Mouse (Mus musculus) embryonic facial prominence, embryonic 12.5 days (tissue): Measurements from ENCODE around the gene Prrt1. TPM values are rescaled to one million over a fixed set of nuclear protein-coding genes. Genes with fewer than 3 reads are reported as not detected.
A peak's percentile ranks its signal among the peaks of the same experiment; 100 is the strongest.

Experiments used
- ATAC-seq: fragments of 200-750 bp; cut with Nextera tagmentation; 2 replicates; pipeline ENCODE4 v1.8.0; 2017; ENCODE audit not compliant: insufficient number of reproducible peaks, insufficient read depth, low FRiP score, low TSS enrichment
- H3K27ac ChIP-seq: fragments of 300-500 bp; sonication (generic); 2 replicates; pipeline ENCODE4 v1.5.1; 2016; ENCODE audit warnings: mild to moderate bottlenecking
- H3K27me3 ChIP-seq: fragments of 300-500 bp; sonication (generic); 2 replicates; pipeline ENCODE4 v1.6.1; 2016; ENCODE audit warnings: mild to moderate bottlenecking, moderate library complexity
- H3K36me3 ChIP-seq: fragments of 300-500 bp; sonication (generic); 2 replicates; pipeline ENCODE4 v1.6.1; 2016; ENCODE audit warnings: mild to moderate bottlenecking
- H3K4me1 ChIP-seq: fragments of 300-500 bp; sonication (generic); 2 replicates; pipeline ENCODE4 v1.6.1; 2016
- H3K4me2 ChIP-seq: fragments of 300-500 bp; sonication (generic); replicated peaks from 2 replicates; pipeline ENCODE4 v1.6.1; 2016; ENCODE audit warnings: mild to moderate bottlenecking, moderate library complexity
- H3K4me3 ChIP-seq: fragments of 300-500 bp; sonication (generic); 2 replicates; pipeline ENCODE4 v1.5.1; 2016; ENCODE audit warnings: mild to moderate bottlenecking
- H3K9ac ChIP-seq: fragments of 300-500 bp; sonication (generic); 2 replicates; pipeline ENCODE4 v1.6.1; 2016; ENCODE audit warnings: mild to moderate bottlenecking, moderate library complexity
- H3K9me3 ChIP-seq: fragments of 300-500 bp; sonication (generic); 2 replicates; pipeline ENCODE4 v1.6.1; 2016; ENCODE audit warnings: mild to moderate bottlenecking, moderate library complexity
- WGBS: fragments of 180-500 bp; shearing (Covaris S2); methylation state at CpG from one replicate; pipeline ENCODE4 v1.1.7; 2016; 5-methylcytosine and 5-hydroxymethylcytosine counted together
- polyA plus RNA-seq: library from polyadenylated mRNA; unstranded; fragments of >200 nt; fragmentation: Nextera tagmentation; extraction: Ambion mirVana; gene quantifications from 2 replicates; pipeline ENCODE4 v1.2.1, GENCODE M21; 2016

The Prrt1 gene
- polyA plus RNA-seq, 1 experiment from 2014 or later = 0.56 TPM

DNA sequence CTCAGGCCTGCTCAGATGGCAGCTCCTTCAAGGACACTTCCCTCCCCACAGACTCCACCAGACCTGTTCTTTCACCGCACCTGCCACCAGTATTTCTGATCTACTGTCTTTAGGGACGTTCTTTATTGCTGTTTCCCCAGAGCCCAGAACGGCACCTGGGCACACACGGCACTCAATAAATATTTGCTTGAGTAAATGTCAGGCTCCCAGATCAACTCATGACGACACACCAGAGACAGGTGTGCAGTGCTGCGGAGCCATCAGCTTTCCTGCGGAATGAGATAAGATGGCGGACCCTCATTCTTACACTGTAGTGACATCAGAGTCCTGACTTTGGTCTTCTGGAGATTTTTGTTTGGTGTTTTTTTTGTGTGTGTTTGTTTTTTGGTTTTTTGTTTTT is 8.3 kb upstream of the Prrt1 start:
- Histone ChIP-seq H3K27me3 (no peaks in the 10 kb centered on the region), H3K27ac (no peak overlapping the region), H3K36me3 (peaks cover 48% of the 10 kb centered on the region), H3K4me3 (no peak overlapping the region), H3K4me1 (peaks cover under 1% of the 10 kb centered on the region; the same call in 1 of the 2 replicates), H3K9ac (no peak overlapping the region), H3K9me3 (no peaks in the 10 kb centered on the region), H3K4me2 (no peak overlapping the region)
- ATAC-seq = no peak
- WGBS = 92% methylated on average over 8 of the region's 8 CpGs

DNA sequence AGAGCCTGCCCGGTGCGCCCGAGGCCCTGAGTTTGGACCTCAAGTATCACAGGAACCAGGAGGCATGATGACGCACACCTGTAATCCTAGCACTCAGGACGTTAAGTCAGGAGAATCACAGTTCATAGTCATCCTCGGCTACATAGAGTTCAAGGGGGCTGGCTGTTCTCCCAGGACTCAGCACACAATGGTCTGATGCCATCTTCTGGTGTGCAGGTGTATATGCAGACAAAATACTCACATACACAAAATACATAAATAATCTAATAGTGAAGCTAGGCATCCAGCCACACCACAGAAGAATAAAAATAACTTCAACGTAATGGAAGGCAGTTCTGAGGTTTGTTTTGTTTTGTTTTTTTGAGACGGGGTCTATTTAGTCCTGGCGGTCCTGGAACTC is 6.2 kb upstream of the Prrt1 start:
- Histone ChIP-seq H3K9ac (no peak overlapping the region), H3K4me1 (peaks cover 10% of the 10 kb centered on the region; the same call in 1 of the 2 replicates), H3K36me3 (peaks cover 32% of the 10 kb centered on the region), H3K4me3 (no peak overlapping the region), H3K9me3 (no peaks in the 10 kb centered on the region), H3K27me3 (no peaks in the 10 kb centered on the region), H3K27ac (no peak overlapping the region), H3K4me2 (no peak overlapping the region)
- no peak for ATAC-seq
- WGBS = 83% methylated on average over 9 of the region's 9 CpGs

DNA sequence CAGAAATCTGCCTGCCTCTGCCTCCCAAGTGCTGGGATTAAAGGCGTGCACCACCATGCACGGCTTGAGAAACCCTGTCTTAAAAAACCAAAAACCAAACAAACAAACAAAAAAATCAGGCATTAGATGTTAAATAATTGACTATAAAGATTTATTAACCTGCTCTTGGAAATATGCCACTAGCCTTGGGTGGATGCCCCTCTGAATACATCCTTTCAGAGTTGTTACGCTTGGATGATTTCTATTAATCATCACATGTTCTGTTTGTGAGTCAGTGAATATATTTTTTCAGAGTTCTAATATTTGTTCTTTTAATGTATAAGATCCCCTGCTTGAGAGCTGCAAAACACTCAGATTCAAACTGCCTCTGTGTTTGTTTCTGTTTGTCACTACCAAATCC is 4.4 kb upstream of the Prrt1 start:
- peaks cover 7% of the 10 kb centered on the region for H3K27me3 ChIP-seq
- peaks cover 28% of the 10 kb centered on the region for H3K36me3 ChIP-seq
- H3K27ac ChIP-seq = no peak overlapping the region
- no peak for ATAC-seq
- H3K9me3 ChIP-seq = no peaks in the 10 kb centered on the region
- H3K4me2 ChIP-seq = no peak overlapping the region
- 94% methylated on average over 3 of the region's 3 CpGs for WGBS
- H3K4me1 ChIP-seq = peaks cover 28% of the 10 kb centered on the region
- H3K4me3 ChIP-seq = no peak overlapping the region
- H3K9ac ChIP-seq = no peak overlapping the region

DNA sequence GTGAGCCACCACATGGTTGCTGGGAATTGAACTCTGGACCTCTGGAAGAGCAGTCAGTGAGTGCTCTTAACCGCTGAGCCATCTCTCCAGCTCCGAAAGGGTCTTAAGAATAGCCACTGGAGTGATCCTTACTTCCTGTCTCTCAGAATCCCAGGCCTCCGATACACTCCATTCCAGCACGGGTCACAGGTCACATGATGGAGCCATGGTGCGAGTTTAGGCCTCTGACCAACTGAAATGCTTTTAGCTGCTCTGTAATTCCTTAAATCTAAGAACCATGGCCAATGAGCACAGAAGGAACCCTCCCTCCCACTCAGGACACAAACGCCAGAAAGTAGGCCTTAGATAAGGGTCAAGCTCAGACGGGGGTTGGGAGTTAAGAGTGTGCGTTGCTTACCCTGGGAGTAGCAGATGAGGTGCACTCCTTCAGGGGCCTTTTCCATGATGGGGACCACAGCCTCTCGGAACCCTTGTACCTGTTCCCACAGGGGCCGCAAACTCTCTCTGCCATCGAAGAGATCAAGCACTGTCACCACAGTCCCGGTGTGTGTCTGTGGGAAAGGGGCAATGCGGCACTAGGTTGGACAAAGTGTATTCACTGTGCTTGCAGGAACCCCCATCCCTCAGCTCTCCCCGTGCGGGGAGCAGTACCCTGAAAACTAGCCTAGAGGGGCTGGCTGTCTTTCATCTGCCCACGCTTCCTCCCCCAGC is 3.1 kb upstream of the Prrt1 start:
- peak overlapping the region; percentile 89; the same call in 1 of the 2 replicates for H3K27ac ChIP-seq
- peaks cover 23% of the 10 kb centered on the region for H3K36me3 ChIP-seq
- H3K4me1 ChIP-seq = peaks cover 40% of the 10 kb centered on the region
- H3K9ac ChIP-seq = peak overlapping the region; percentile 60
- H3K4me3 ChIP-seq = peak overlapping the region; percentile 68
- no peaks in the 10 kb centered on the region for H3K9me3 ChIP-seq
- WGBS = 50% methylated on average over 16 of the region's 16 CpGs
- ATAC-seq = no peak
- H3K4me2 ChIP-seq = peak overlapping the region; percentile 78
- peaks cover 19% of the 10 kb centered on the region for H3K27me3 ChIP-seq

DNA sequence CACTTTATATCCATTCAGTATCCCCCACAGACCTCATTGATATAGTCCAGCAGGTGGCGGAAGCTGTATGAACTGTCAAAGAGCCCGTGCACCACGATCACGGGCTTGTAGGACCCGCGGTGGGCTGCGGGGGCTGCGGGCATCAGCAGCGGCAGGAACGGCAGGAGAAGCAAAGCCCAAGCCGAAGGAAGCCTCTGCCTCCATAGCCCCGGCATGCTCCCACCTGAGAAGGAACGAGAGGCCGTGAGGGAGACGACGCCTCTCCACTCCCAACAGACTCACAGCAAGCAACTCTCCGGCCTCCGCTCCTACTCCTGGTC is 2.6 kb upstream of the Prrt1 start:
- H3K4me2 ChIP-seq = peak overlapping the region; percentile 78
- H3K36me3 ChIP-seq = peaks cover 23% of the 10 kb centered on the region
- H3K4me3 ChIP-seq = peak overlapping the region; percentile 68
- WGBS = under 1% methylated on average over 18 of the region's 18 CpGs
- H3K9ac ChIP-seq = peak overlapping the region; percentile 60
- no peaks in the 10 kb centered on the region for H3K9me3 ChIP-seq
- H3K27me3 ChIP-seq = peaks cover 24% of the 10 kb centered on the region
- peak; percentile 8 for ATAC-seq
- H3K27ac ChIP-seq = peak overlapping the region; percentile 89
- peaks cover 44% of the 10 kb centered on the region for H3K4me1 ChIP-seq

DNA sequence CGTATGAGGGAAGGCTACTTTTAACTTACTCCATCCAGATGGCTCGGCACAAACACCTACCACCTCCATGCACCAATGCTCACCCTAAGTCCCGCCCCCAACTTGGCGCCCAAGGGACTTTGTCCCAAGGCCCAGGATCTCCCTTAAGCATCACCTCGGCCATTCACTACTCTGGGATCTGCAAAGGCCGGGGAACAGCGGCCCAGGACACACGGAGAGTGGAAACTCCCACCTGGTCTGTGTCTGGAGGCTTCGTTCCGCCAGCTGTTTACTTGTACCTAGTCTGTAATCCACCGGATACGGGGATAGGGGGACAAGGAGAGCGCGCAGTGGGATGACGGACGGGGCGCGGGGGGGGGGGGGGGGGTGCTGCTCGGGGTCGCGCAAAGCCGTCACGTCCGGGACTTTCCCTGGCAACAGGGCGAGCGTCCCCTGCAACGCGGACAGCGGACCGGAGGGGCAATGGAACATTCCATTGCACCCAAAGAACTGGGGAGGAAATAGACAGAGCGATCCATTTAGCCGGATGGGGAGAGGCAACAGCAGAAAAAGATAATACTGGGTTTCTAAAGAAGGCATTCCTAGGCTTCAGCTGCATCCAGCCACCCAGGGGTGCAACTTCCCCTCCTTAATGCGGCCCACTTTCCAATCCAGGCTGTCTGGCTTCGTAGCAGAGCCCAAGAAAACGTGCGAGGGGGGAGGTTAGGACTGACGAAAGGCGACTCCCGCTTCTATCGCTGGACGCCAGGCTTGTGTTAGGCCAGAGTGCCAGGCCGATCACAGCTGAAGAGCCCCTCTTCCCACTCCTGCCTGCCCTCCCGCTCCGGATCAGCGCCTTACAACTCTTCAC is 2.0 kb upstream of the Prrt1 start:
- peaks cover 30% of the 10 kb centered on the region for H3K27me3 ChIP-seq

DNA sequence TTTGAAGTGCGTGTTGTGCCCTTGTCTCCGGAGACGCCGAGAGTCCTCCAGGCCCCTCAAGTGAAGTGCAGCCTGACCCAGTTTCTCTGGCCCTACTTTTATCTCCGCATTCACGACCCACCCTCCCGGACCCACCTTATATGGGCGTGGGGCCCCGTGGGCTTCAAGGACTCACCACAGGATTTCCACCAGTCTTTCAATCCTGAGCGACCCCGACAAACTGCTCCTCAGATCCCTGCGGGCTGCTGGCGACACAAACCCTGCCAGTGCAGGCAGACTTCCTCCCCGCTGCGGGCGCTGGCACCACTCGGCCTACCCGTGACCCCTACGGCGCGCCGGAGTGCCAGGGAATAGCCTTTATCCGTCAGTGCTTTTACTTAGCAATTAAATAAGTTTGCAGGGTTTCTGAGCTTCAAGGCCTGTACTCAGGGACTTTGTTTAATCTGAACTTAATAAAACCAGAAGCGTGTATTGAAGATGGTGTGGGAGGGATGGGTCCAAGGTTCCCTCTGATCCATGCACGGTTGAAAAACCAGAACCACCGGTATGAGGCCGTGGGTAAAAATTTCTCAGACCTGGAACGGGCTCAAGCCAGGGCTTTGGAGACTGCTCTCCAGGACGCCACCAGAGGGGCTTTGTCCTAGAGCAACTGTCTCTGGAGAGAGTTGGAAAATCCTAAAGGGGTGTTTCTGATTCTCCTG is 1.2 kb upstream of the Prrt1 start, which contains the start of gene Ppt2:
Gene Ppt2 (minus strand): TSS at position 568 of the 701 bp plus-strand sequence.
- H3K4me1 ChIP-seq = peaks cover 46% of the 10 kb centered on the region
- H3K27me3 ChIP-seq = peaks cover 38% of the 10 kb centered on the region
- no peak for ATAC-seq
- 4% methylated on average over 29 of the region's 29 CpGs for WGBS
- peak within 1 kb of the TSS; percentile 78 for H3K4me2 ChIP-seq
- no peaks in the 10 kb centered on the region for H3K9me3 ChIP-seq
- peak within 1 kb of the TSS; percentile 60 for H3K9ac ChIP-seq
- H3K4me3 ChIP-seq = peak within 1 kb of the TSS; percentile 68
- peaks cover 11% of the 10 kb centered on the region for H3K36me3 ChIP-seq
- H3K27ac ChIP-seq = peak within 1 kb of the TSS; percentile 89

More for the DNA sequence above, 2.0 kb upstream of the Prrt1 start:
- Histone ChIP-seq H3K27ac (peak overlapping the region; percentile 89), H3K36me3 (peaks cover 19% of the 10 kb centered on the region), H3K9ac (peak overlapping the region; percentile 60), H3K4me1 (peaks cover 46% of the 10 kb centered on the region), H3K4me2 (peak overlapping the region; percentile 78), H3K9me3 (no peaks in the 10 kb centered on the region), H3K4me3 (peak overlapping the region; percentile 68)
- ATAC-seq = peak; percentile 70
- under 1% methylated on average over 45 of the region's 45 CpGs for WGBS

DNA sequence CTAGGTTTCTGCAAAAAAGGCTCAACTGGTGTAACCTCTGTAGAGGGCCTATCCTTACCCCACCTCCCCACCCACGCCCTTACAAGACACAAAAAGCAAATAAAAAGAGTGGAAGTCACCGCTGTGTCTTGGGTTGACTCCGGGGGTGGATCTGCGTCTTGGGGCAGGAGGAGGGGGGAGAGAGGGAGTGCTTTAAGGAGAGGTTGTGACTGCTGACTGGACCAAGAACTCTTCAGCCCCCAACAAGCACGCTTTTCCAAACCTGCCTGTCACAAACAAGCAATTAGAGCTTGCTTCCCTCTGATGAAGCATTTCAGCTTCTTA is 727 bp upstream of the Prrt1 start:
- WGBS = 36% methylated on average over 5 of the region's 5 CpGs
- peak overlapping the region; percentile 78 for H3K4me2 ChIP-seq
- peak overlapping the region; percentile 89 for H3K27ac ChIP-seq
- no peaks in the 10 kb centered on the region for H3K9me3 ChIP-seq
- H3K9ac ChIP-seq = peak overlapping the region; percentile 60; the same call in 1 of the 2 replicates
- H3K4me1 ChIP-seq = peaks cover 46% of the 10 kb centered on the region
- H3K36me3 ChIP-seq = peaks cover 6% of the 10 kb centered on the region
- peaks cover 43% of the 10 kb centered on the region for H3K27me3 ChIP-seq
- ATAC-seq = no peak
- H3K4me3 ChIP-seq = peak overlapping the region; percentile 68

DNA sequence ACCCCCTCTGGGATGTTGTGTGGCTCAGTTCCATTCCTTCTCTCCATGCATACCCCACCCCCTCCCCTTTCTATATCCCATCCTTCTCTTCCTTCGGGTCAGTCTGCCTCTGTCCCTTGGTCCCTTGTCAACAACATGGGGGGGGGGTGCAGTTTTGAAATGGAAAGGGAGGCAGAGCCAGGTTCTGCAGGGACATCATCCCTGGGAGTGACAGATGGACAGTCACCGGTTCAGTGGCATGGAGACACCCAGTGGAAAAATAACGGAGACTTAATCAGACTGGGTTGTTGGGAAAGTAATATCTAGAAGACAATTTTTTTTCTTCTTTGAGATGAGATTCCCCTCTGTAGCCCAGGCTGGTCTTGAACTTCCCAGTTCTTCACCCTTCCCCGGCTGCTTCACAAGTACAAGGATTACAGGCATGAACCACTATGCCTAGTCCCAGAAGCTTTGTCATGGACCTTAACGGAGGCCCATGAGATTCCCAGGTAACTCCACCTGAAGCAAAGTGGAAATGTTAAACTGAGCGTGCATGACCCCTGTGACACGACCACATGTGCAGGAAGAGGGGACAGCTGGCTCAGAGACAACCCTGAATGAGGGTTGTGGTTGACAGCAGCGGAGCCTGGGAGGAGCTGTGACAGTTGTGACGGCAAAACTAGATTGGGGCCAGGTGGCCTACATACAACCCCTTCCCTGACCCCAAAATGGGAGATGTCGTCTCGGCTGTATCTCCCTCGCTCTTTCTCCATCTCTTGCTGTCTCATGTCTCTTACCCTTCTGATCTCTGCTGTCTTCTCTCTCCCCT is 667 bp downstream of the Prrt1 start:
- Histone ChIP-seq H3K9me3 (no peaks in the 10 kb centered on the region), H3K27ac (no peak overlapping the region), H3K36me3 (no peaks in the 10 kb centered on the region), H3K4me1 (peaks cover 46% of the 10 kb centered on the region), H3K4me3 (peak overlapping the region; percentile 68; the same call in 1 of the 2 replicates), H3K9ac (no peak overlapping the region), H3K27me3 (peaks cover 44% of the 10 kb centered on the region), H3K4me2 (peak overlapping the region; percentile 78)
- 13% methylated on average over 12 of the region's 12 CpGs for WGBS
- no peak for ATAC-seq

DNA sequence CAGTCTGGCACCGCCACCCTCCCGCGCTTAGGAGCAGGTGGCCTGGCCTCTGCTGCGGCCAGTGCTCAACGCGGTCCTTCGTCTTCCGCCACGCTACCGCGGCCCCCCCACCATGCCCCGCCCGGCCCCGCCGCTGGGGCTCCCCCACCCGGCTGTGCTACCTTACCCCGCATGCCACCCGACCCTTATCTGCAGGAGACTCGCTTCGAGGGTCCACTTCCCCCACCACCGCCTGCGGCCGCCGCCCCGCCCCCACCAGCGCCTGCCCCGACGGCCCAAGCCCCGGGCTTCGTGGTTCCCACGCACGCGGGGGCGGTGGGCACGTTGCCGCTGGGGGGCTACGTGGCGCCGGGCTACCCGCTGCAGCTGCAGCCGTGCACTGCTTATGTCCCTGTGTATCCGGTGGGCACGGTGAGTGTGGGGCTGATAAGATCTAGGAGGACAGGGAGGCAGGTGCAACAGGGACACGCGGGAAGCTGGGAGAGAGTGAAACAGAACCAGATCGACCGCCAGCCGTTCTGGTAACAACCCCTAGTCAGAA is 1.5 kb downstream of the Prrt1 start:
- no peak for ATAC-seq
- Histone ChIP-seq H3K27me3 (peaks cover 44% of the 10 kb centered on the region), H3K4me1 (peaks cover 46% of the 10 kb centered on the region), H3K27ac (no peak overlapping the region), H3K9me3 (no peaks in the 10 kb centered on the region), H3K4me2 (peak overlapping the region; percentile 78), H3K9ac (peak overlapping the region; percentile 27), H3K4me3 (peak overlapping the region; percentile 34), H3K36me3 (no peaks in the 10 kb centered on the region)
- 3% methylated on average over 48 of the region's 48 CpGs for WGBS

DNA sequence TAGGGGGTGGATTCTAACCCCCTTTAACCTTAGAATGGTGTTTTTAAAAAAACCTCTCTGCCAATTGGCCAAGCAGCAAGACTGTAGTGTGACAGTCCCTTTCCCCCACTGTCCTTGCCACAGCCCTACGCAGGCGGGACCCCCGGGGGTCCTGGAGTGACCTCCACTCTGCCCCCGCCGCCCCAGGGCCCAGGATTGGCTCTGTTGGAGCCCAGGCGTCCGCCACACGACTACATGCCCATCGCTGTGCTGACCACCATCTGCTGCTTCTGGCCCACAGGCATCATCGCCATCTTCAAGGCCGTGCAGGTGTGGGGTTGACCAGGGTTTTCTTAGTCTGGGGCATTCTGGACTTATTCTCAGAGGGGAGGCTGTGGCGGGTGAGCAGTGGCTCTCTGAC is 2.3 kb downstream of the Prrt1 start:
- Histone ChIP-seq H3K4me2 (peak overlapping the region; percentile 78), H3K27ac (no peak overlapping the region), H3K4me1 (peaks cover 39% of the 10 kb centered on the region), H3K9me3 (no peaks in the 10 kb centered on the region), H3K4me3 (peak overlapping the region; percentile 34), H3K9ac (no peak overlapping the region), H3K27me3 (peaks cover 44% of the 10 kb centered on the region), H3K36me3 (no peaks in the 10 kb centered on the region)
- ATAC-seq = no peak
- 6% methylated on average over 12 of the region's 12 CpGs for WGBS
